Mouse (Mus musculus): ENCODE data around the gene Npepl1.

DNA sequence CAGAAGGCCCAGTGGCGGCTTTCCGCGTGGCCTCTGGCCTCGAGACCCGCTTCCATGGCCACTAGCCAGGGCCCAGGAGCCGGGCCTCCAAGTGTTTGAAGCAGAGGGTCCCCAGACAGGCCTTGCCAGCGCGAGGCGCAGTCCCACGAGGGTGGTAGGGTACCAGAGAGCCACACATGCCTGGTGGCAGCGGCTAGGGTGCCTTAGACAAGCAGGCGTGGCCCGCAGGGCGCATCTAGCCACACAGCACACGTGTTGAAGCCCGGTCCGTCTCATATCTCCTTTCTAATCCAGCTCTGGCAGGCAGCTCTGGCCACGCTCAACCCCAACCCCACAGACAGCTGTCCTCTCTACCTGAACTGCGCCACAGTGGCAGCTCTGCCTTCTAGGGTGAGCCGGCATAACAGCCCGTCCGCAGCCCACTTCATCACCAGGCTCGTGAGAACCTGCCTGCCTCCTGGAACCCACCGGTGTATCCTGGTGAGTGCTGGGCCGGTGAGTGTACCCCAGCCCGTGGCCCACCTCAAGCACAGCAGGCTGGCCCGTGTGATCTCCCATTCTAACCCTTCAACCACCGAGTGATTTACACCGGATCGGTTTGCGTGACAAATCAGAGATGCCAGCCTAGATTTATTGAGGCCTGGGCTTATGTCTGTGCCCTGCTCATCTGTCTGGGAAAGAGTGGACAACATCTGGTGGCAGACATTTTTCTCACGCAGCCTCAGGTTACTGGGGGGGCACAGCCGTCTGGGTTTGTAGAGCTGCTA is 817 bp downstream of the Npepl1 start:
- 0 out of 2 replicates have a peak, but pooled peaks have one; percentile 22 for TF ChIP-seq CTCF (IDR thresholded peaks at IDR 0.05; ENCODE audit: borderline replicate concordance, control insufficient read depth, extremely low read depth, insufficient read depth, low read length, poor library complexity)
- no peak for TF ChIP-seq POLR2A (IDR thresholded peaks at IDR 0.05; ENCODE audit: control insufficient read depth, extremely low read depth, insufficient read depth, low read length, poor library complexity)
